8 mouse cellular contexts compared by ENCODE assay signal in genomic region chr3:136671161-136671939, GRCm38 (mm10). TPM values are rescaled to one million over a fixed set of nuclear protein-coding genes. Genes with fewer than 3 reads are reported as not detected.
DNase-seq lines count a peak whose midpoint lies in the region; ATAC-seq lines count a peak whose summit lies in the region.

No protein-coding gene starts in this region.

- DNase-seq in R1 (ENCODE audit: low read depth, low spot score), result peak; percentile 61
- peak; percentile 83 to 89 for DNase-seq in cerebellum, postnatal 25 days
- peak; percentile 89 for DNase-seq in gastrocnemius, postnatal 14 days
- peak; percentile 76 to 90 for DNase-seq in left cerebral cortex, postnatal 14 days (ENCODE audit: low spot score in 2 of 2)
- DNase-seq in right cerebral cortex, postnatal 4 days, result peak; percentile 84

- peak; percentile 16 for ATAC-seq in inflammation-experienced regulatory T-cells, adult 6 months
- peak; percentile 17 for ATAC-seq in megakaryocyte-erythroid progenitor cell, adult 5-6 weeks (replicated peaks; ENCODE audit: low FRiP score, low TSS enrichment, poor library complexity, severe bottlenecking)
- ATAC-seq in erythroid progenitor cell, adult 5-6 weeks (replicated peaks; ENCODE audit: low FRiP score, poor library complexity, severe bottlenecking), result no peak

- intact Hi-C loops in gastrocnemius, postnatal 14 days (cut with DNase I; ENCODE audit: low total_unique reads), result no loop called here
- intact Hi-C loops in left cerebral cortex, postnatal 14 days (cut with DNase I), result loop anchor here (5.0 to 10.0 kb wide), 4 partner anchors 161 to 1083 kb away; no protein-coding TSS in a partner anchor

RNA-seq across cellular contexts. Expression of gene Ppp3ca, which starts 1.4 kb away (rescaled TPM):
- 100 to 1,000 TPM; 137 to 140 TPM for total RNA-seq in gastrocnemius, postnatal 14 days (2021)
- 10 to 100 TPM; 12.9 to 20.0 (median 19.0) TPM for polyA plus RNA-seq in inflammation-experienced regulatory T-cells, adult 6 months (2017; shearing (Covaris generic))
- total RNA-seq in left cerebral cortex, postnatal 14 days (2021), result 100 to 1,000 TPM; 725 to 756 TPM
- 19.5 and 19.6 TPM in 2 replicates for total RNA-seq in megakaryocyte-erythroid progenitor cell, adult 5-6 weeks (2014; fragmentation: Nextera tagmentation)
- total RNA-seq in megakaryocyte-erythroid progenitor cell, adult 5-6 weeks (2017), result 20.2 and 34.7 TPM in 2 replicates
- 15.1 and 16.3 TPM in 2 replicates for total RNA-seq in erythroid progenitor cell, adult 5-6 weeks (2015; ENCODE audit: low replicate concordance)
- 9.8 and 11.8 TPM in 2 replicates for total RNA-seq in erythroid progenitor cell, adult 5-6 weeks (2017; ENCODE audit: low replicate concordance)
